In the genomic region with DNA sequence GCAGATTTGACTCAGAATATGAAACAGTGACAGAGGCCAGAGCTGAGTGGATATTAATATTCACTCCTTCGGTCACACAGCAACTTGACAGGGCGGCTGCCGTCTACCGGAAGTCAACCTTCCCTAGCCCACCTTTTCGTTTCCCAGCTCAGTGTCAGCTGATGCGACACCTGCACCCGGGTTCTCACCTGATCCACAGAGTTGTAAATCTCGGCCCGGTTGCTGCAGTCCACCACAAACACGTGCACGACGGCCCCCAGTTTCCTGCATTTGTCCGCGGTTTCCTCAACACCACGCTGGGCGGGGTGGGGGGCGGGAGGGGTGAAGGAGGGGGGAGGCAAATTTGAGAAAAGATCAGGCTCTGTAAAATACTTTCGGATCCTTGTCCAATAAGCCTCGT, we compare ENCODE assay signal across 1 mouse cellular context.
TF ChIP-seq lines count a peak whose summit lies in the region.

No protein-coding gene starts in this region.

TF ChIP-seq in CH12.LX, 34 proteins besides CTCF, POLR2A, EP300 and RAD21 (continued from another document):
- no peak for TF ChIP-seq KAT2A (IDR thresholded peaks at IDR 0.05; ENCODE audit: insufficient replicate concordance, low read length)
- no peak for TF ChIP-seq E2F4 (IDR thresholded peaks at IDR 0.05; ENCODE audit: insufficient replicate concordance, low read depth, low read length)
- no peak for TF ChIP-seq USF2 (conservative IDR thresholded peaks at IDR 0.05; ENCODE audit: low read depth, low read length)
- no peak for TF ChIP-seq PAX5 (IDR thresholded peaks at IDR 0.05; ENCODE audit: low read length)
- no peak for TF ChIP-seq MAFK (IDR thresholded peaks at IDR 0.05; ENCODE audit: insufficient replicate concordance, low read length)
- TF ChIP-seq ELF1 (IDR thresholded peaks at IDR 0.05; ENCODE audit: low read depth, low read length): peak; percentile 47
- no peak for TF ChIP-seq SIN3A (IDR thresholded peaks at IDR 0.05; ENCODE audit: low read length)
- no peak for TF ChIP-seq ZMIZ1 (IDR thresholded peaks at IDR 0.05; ENCODE audit: low read depth, low read length)
- no peak for TF ChIP-seq JUN (IDR thresholded peaks at IDR 0.05; ENCODE audit: insufficient read depth, low read depth, low read length)
- no peak for TF ChIP-seq NRF1 (IDR thresholded peaks at IDR 0.05; ENCODE audit: low read depth, low read length)
- TF ChIP-seq NELFE (IDR thresholded peaks at IDR 0.05; ENCODE audit: low read depth, low read length): no peak
- TF ChIP-seq HCFC1 (IDR thresholded peaks at IDR 0.05; ENCODE audit: low read depth, low read length): no peak
- no peak for TF ChIP-seq MEF2A (IDR thresholded peaks at IDR 0.05; ENCODE audit: borderline replicate concordance, low read depth, low read length)
